ENCODE assay signal across 14 mouse cellular contexts in genomic region chr14:32381066-32381465, GRCm38 (mm10). TPM values are rescaled to one million over a fixed set of nuclear protein-coding genes. Genes with fewer than 3 reads are reported as not detected.
A peak's percentile ranks its signal among the peaks of the same experiment; 100 is the strongest.
DNase-seq lines count a peak whose midpoint lies in the region; ATAC-seq lines count a peak whose summit lies in the region.
"Had no signal": no experiment of that assay in that cellular context is flagged by ENCODE, and none has a peak within 500 bp of the region (broad histone marks: within the 10 kb centered on the region; RNA-seq: fewer than 3 reads in every experiment).

No protein-coding gene starts in this region.

- DNase-seq in forebrain, embryonic 11.5 days (ENCODE audit: low spot score), result no peak
- peak; percentile 12 for DNase-seq in left cerebral cortex, postnatal 4 days
- DNase-seq in left cerebral cortex, postnatal 10 days (ENCODE audit: extremely low spot score in 1 of 2, low spot score in 2 of 2), result no peak
- DNase-seq in cerebellum, adult 9-11 months, result peak; percentile 54
- DNase-seq in c-Kit-positive CD71-positive TER-119-positive erythroid progenitor cells, embryonic 14.5 days (ENCODE audit: low spot score), result no peak
- no peak for DNase-seq in thymus, postnatal 36 days
- DNase-seq: adrenal gland, postnatal 14 days; liver, embryonic 13.5 days; lung, postnatal 4 days; thymus, postnatal 25 days had no signal

- no peaks in the 10 kb centered on the region for H3K9me3 ChIP-seq in forebrain, embryonic 15.5 days
- no peaks in the 10 kb centered on the region for H3K9me3 ChIP-seq in forebrain, embryonic 11.5 days (ENCODE audit: control insufficient read depth, low read length)
- no peaks in the 10 kb centered on the region for H3K9me3 ChIP-seq in hindbrain, embryonic 16.5 days (ENCODE audit: control insufficient read depth, low read length)
- H3K9me3 ChIP-seq: liver, embryonic 13.5 days had no signal

- H3K36me3 ChIP-seq in forebrain, embryonic 15.5 days, result no peaks in the 10 kb centered on the region
- no peaks in the 10 kb centered on the region for H3K36me3 ChIP-seq in forebrain, embryonic 11.5 days (ENCODE audit: control insufficient read depth, insufficient read depth, low read length)
- no peaks in the 10 kb centered on the region for H3K36me3 ChIP-seq in hindbrain, embryonic 16.5 days (ENCODE audit: control insufficient read depth, insufficient read depth, low read length)
- H3K36me3 ChIP-seq: liver, embryonic 13.5 days had no signal

- H3K27me3 ChIP-seq in forebrain, embryonic 15.5 days, result 0 out of 2 replicates have a peak, but pooled peaks cover 10% of the 10 kb centered on the region
- H3K27me3 ChIP-seq in forebrain, embryonic 11.5 days (ENCODE audit: control insufficient read depth, insufficient read depth, low read length), result peaks cover 15% of the 10 kb centered on the region
- H3K27me3 ChIP-seq in hindbrain, embryonic 16.5 days (replicated peaks; ENCODE audit: control insufficient read depth, insufficient read depth, low read length), result no peaks in the 10 kb centered on the region

- peak overlapping the region; percentile 22; the same call in 1 of the 2 replicates for H3K4me2 ChIP-seq in forebrain, embryonic 15.5 days (replicated peaks)
- H3K4me2 ChIP-seq in forebrain, embryonic 11.5 days (ENCODE audit: low read depth, low read length, severe bottlenecking), result no peak overlapping the region
- peak overlapping the region; percentile 35 for H3K4me2 ChIP-seq in hindbrain, embryonic 16.5 days (ENCODE audit: low read length)
- H3K4me2 ChIP-seq: liver, embryonic 13.5 days had no signal

- no peak overlapping the region for H3K4me3 ChIP-seq in forebrain, embryonic 15.5 days
- H3K4me3 ChIP-seq in forebrain, embryonic 11.5 days (ENCODE audit: low read depth, low read length), result no peak overlapping the region
- no peak overlapping the region for H3K4me3 ChIP-seq in hindbrain, embryonic 16.5 days (ENCODE audit: low read length)
- H3K4me3 ChIP-seq: left cerebral cortex, adult 2 months; liver, embryonic 13.5 days had no signal

- 29% methylated on average over 7 of the region's 7 CpGs for WGBS in forebrain, embryonic 15.5 days
- 35% methylated on average over 7 of the region's 7 CpGs for WGBS in forebrain, embryonic 11.5 days
- 22% methylated on average over 7 of the region's 7 CpGs for WGBS in hindbrain, embryonic 16.5 days

- no peak for ATAC-seq in forebrain, embryonic 15.5 days (replicated peaks)
- no peak for ATAC-seq in forebrain, embryonic 11.5 days (replicated peaks; ENCODE audit: low FRiP score)
- 0 out of 2 replicates have a peak, but pooled peaks have one; percentile 53 for ATAC-seq in hindbrain, embryonic 16.5 days

- intact Hi-C loops in left cerebral cortex, postnatal 4 days (cut with DNase I), result no loop called here
- intact Hi-C loops in left cerebral cortex, postnatal 10 days (cut with DNase I), result no loop called here

- no peak overlapping the region for H3K9ac ChIP-seq in forebrain, embryonic 15.5 days (replicated peaks)
- H3K9ac ChIP-seq in forebrain, embryonic 11.5 days (ENCODE audit: low read length), result no peak overlapping the region
- H3K9ac ChIP-seq in hindbrain, embryonic 16.5 days (ENCODE audit: low read depth, low read length), result no peak overlapping the region
- H3K9ac ChIP-seq: liver, embryonic 13.5 days had no signal

- no peak overlapping the region for H3K27ac ChIP-seq in forebrain, embryonic 15.5 days (replicated peaks)
- H3K27ac ChIP-seq in forebrain, embryonic 11.5 days (ENCODE audit: low read depth, low read length), result no peak overlapping the region
- H3K27ac ChIP-seq in hindbrain, embryonic 16.5 days (ENCODE audit: low read depth, low read length), result no peak overlapping the region
- H3K27ac ChIP-seq: left cerebral cortex, adult 2 months; liver, embryonic 13.5 days had no signal

- peaks cover 19% of the 10 kb centered on the region for H3K4me1 ChIP-seq in forebrain, embryonic 15.5 days
- peaks cover 6% of the 10 kb centered on the region; the same call in 1 of the 2 replicates for H3K4me1 ChIP-seq in forebrain, embryonic 11.5 days (replicated peaks; ENCODE audit: control insufficient read depth, insufficient read depth, low read length)
- H3K4me1 ChIP-seq in hindbrain, embryonic 16.5 days (ENCODE audit: control insufficient read depth, insufficient read depth, low read depth, low read length), result peaks cover 18% of the 10 kb centered on the region
- H3K4me1 ChIP-seq: liver, embryonic 13.5 days had no signal

RNA-seq across cellular contexts. Expression of gene 1700024G13Rik, which starts 7.1 kb away (rescaled TPM):
- 0.45 and 0.89 TPM in 2 replicates for polyA plus RNA-seq in forebrain, embryonic 15.5 days (2015; fragmentation: Nextera tagmentation; extraction: Ambion mirVana)
- polyA plus RNA-seq in forebrain, embryonic 11.5 days (2014; fragmentation: Nextera tagmentation; extraction: Ambion mirVana), result not detected in 2 replicates
- total RNA-seq in left cerebral cortex, postnatal 4 days (2021), result not detected
- total RNA-seq in left cerebral cortex, postnatal 10 days (2021), result not detected
- polyA plus RNA-seq in hindbrain, embryonic 16.5 days (2015; fragmentation: Nextera tagmentation; extraction: Ambion mirVana), result 0.74 and 0.95 TPM in 2 replicates
- total RNA-seq: adrenal gland, postnatal 14 days; left cerebral cortex, adult 2 months had no signal
- polyA plus RNA-seq: C2C12; liver, embryonic 13.5 days had no signal

RNA-seq across cellular contexts. Expression of gene Ogdhl, which starts 59.2 kb away (rescaled TPM):
- polyA plus RNA-seq in forebrain, embryonic 15.5 days (2015; fragmentation: Nextera tagmentation; extraction: Ambion mirVana), result 26.2 TPM in 2 replicates
- polyA plus RNA-seq in forebrain, embryonic 11.5 days (2014; fragmentation: Nextera tagmentation; extraction: Ambion mirVana), result 18.3 and 18.8 TPM in 2 replicates
- total RNA-seq in left cerebral cortex, postnatal 4 days (2021), result 10 to 100 TPM; 35.3 to 40.3 TPM
- 10 to 100 TPM; 55.3 to 63.5 TPM for total RNA-seq in left cerebral cortex, postnatal 10 days (2021)
- 20.9 and 24.6 TPM in 2 replicates for polyA plus RNA-seq in hindbrain, embryonic 16.5 days (2015; fragmentation: Nextera tagmentation; extraction: Ambion mirVana)

Comparison
In these comparisons a context has a peak if more than half of its experiments do, and no peak if none do; other contexts are left out.
1. DNase-seq: peak in left cerebral cortex, postnatal 4 days (single experiment) and cerebellum, adult 9-11 months (single experiment); none in forebrain, embryonic 11.5 days (single experiment), left cerebral cortex, postnatal 10 days (0 of 2), c-Kit-positive CD71-positive TER-119-positive erythroid progenitor cells, embryonic 14.5 days (single experiment) and thymus, postnatal 36 days (0 of 2).